Mouse (Mus musculus): ENCODE results near the gene Map1a.

DNA sequence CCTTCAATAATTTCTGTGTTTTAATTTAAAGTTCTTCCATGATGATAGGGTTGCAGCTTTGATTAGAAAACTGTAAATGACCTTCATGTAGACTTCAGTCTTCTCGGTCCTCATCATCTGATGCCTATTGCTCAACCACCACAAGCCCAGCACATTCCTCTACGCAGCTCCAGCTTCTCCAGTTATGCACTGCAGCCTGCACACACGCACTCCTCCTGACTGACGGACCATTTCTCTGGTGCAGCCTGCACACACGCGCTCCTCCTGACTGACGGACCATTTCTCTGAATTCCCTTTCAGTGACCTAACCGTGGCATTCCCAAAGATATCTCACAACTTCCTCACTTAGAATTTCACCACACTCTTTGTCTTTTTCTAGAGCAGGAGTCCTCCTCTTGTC lies 63.8 kb downstream of the Map1a start:
- TF ChIP-seq CTCF (IDR thresholded peaks at IDR 0.05; ENCODE audit: control insufficient read depth, insufficient read depth, insufficient read length): no peak
- no peak for TF ChIP-seq MAX (IDR thresholded peaks at IDR 0.05)
- TF ChIP-seq USF1 (IDR thresholded peaks at IDR 0.05; ENCODE audit: low read depth): no peak
- no peak for TF ChIP-seq FOSL1 (IDR thresholded peaks at IDR 0.05; ENCODE audit: insufficient read depth, low read length, poor library complexity, severe bottlenecking)

Measured in C2C12 (cell line).